Mouse (Mus musculus) gastrocnemius, postnatal 25 days (tissue): ENCODE measurements at regions not wholly inside any gene's neighbourhood (a gene's known extent, or its start where the extent isn't known, plus 50 kb on each side); places are given as distances from the start of the nearest gene placed in this dataset.

ENCODE experiments used
- DNase-seq: peaks from one replicate; pipeline ENCODE4 v3.0.0; 2022

- no peak for DNase-seq
Measured at GRCm38 (mm10) chr7:65772845-65773244, 81.9 kb downstream of the Tm2d3 start.

GRCm38 (mm10) chr7:65773948-65774347, 83.0 kb downstream of the Tm2d3 start:
- no peak for DNase-seq

GRCm38 (mm10) chr7:65774388-65775015, 83.5 kb downstream of the Tm2d3 start:
- no peak for DNase-seq

DNA sequence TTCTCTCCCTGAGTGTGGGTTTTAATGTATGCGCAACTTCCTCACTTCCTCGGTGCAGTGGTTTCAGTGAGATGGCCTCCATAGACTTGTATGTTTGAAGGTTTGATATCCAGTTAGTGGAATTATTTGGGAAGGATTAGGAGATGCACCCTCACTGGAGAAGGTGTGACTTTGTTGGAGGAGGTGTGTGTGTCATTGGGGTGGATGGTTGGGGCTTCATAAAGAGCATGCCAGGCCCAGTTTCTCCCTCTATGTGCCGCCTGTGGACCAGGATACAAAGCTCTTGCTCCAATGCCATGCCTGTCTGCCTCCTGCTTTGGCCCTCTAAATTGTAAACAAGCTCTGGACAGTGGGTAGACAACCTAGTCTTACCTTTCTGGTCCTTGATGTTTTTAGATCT, 84.0 kb downstream of the Tm2d3 start:
- DNase-seq = no peak

- no peak for DNase-seq
Measured at GRCm38 (mm10) chr7:65779716-65780372, 81.7 kb upstream of the Pcsk6 start.

DNA sequence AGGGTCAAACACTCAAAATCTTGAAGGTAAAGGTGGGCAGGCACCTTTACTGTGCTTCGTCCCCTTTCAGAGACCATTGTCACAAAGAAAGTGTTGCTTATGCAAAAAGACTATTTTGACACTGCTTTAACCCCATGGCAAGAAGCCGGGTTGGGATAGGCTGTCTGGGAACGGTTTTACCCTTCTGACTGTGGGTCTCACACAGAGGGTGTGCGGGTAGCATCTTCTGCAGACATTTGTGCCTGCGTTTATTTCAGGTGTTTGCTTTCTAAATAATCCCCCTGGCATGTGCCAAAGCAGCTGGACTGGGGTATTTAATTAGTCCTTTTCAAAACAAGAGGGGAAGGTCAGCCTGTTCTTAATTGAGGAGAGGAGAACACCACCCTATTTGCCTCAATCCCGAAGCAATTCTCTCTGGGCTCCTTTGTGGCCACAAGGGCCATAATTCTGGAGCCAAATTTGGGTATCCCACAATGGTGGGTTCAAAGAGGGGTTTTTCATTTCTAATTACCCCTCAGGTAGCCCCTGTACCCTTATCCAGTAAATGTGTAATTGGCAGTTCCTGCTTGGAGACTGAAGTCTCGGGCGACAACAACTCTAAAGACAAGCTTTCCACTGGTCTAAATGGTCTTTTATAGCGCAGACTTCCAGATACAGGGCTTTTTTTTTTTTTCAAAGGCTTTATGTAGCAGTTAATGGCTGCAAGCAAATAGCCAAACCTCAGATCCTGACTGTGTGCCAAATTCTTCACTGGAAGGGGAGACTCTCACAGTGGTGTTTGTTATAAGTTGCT, 80.8 kb upstream of the Pcsk6 start:
- DNase-seq = no peak

GRCm38 (mm10) chr7:65782024-65782423, 79.5 kb upstream of the Pcsk6 start:
- DNase-seq = peak; percentile 43

GRCm38 (mm10) chr7:65783773-65784172, 77.8 kb upstream of the Pcsk6 start:
- DNase-seq = no peak

- DNase-seq = no peak
Measured at GRCm38 (mm10) chr7:65786916-65787315, 74.6 kb upstream of the Pcsk6 start.

- DNase-seq = no peak
Measured at GRCm38 (mm10) chr7:65787849-65788248, 73.7 kb upstream of the Pcsk6 start.

DNA sequence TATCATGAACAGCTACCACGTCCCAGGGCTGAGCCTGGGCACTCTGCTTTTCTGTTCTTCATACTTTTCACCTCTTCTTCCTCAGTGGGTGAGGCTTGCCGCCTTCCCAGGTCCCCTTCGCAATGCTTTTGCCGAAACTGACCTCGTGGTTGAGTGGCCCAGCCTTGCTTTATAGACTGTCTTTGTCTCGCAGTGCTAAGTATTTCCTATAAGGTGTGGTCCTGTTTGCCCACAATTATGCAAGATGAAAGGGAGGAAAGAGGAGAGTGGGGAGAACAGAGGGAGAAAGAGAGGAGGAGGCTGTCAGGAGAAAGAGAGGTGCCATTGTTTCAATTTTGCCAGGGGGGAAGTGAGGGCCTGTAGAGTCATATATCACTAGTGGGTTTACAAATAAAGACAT, 71.3 kb upstream of the Pcsk6 start:
- no peak for DNase-seq

GRCm38 (mm10) chr7:65792187-65792823, 69.2 kb upstream of the Pcsk6 start:
- no peak for DNase-seq

- DNase-seq = no peak
Measured at GRCm38 (mm10) chr7:65802306-65802705, 59.2 kb upstream of the Pcsk6 start.

- DNase-seq = peak; percentile 15
Measured at GRCm38 (mm10) chr7:65802806-65803205, 58.7 kb upstream of the Pcsk6 start.

GRCm38 (mm10) chr7:65803422-65804303, 57.9 kb upstream of the Pcsk6 start:
- peak; percentile 85 for DNase-seq
